Mouse (Mus musculus): Measurements from ENCODE around the gene Gm21969. TPM values are rescaled to one million over a fixed set of nuclear protein-coding genes. Genes with fewer than 3 reads are reported as not detected.

Gene Gm21969
- total RNA-seq, 2 experiments from 2014 or later, result not detected

DNA sequence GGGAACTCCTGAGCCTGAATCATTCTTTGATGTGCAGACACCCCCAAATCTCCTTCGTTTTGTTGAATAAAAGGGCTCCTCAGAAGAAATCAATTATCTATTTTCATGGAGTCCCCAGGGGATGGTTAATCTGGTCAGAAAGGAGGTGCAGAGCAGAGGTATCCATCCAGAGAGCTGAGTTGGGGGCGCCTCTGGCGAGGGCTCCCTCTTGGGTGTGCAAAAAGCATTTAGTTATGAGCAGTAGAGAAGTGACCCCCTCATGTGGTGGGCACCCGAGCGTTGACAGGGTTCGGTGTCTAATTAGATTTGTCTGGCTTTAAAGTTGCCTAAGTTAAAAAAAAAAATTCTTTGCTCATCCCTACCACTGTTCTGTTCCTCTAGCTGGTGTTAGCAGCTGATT is 8.0 kb downstream of the Gm21969 start:
- intact Hi-C loops (cut with DNase I), result no loop called here
- DNase-seq (ENCODE audit: low spot score in 2 of 2), result no peak

DNA sequence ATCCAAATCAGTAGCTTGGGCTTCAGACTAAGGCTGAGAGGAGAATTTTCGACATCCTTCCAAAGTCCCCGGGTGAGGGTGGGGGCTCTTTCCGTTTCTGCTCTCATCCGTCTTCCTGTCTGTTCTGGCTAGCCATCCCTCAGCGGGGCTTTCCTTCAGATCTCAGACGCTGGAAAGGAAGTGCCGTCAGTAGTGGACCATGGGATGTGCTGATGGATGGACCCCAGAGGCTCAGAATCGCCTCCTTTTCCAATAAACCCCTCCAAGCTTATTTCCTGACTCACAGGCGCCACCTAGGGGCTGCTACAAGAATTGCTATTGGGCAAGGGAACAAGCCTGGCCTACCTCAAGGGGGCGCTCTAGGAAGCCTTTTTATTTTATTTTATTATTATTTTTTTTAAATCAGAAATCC is 8.6 kb downstream of the Gm21969 start:
- DNase-seq (ENCODE audit: low spot score in 2 of 2), result peak; percentile 67 to 74
- intact Hi-C loops (cut with DNase I), result no loop called here

DNA sequence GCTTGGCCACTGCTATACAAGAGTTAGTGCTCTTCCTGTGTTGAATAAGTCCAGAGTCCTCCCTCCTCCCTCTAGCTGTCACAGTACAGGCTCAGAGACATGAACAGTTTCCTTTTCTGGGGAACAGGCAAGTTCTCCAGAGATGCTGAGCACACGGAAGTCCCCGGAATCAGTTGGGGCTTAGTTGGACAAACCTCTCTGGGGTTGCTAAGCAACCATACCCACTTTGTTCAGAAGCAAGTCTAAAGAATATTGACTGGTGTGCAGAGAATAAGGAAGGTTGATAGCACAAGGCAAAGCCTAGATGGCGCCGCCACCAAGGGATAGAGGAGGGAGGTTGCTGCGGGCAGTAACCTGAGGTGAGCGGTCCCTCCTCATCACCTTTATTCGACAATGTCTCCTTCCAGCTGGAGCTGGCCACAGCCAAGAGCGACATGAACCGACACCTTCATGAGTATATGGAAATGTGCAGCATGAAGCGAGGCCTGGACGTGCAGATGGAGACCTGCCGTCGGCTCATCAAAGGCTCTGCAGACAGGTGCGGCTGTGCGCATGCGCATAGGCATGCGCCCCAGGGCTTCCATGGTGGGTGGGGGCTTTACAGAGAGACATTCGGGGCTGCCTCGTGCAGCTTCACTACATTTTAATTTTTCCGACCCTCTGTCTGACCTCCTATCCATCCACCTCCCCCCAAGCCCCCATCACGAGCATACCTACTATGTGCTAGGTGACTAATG is 11.7 kb downstream of the Gm21969 start:
- intact Hi-C loops (cut with DNase I), result no loop called here
- no peak for DNase-seq (ENCODE audit: low spot score in 2 of 2)

DNA sequence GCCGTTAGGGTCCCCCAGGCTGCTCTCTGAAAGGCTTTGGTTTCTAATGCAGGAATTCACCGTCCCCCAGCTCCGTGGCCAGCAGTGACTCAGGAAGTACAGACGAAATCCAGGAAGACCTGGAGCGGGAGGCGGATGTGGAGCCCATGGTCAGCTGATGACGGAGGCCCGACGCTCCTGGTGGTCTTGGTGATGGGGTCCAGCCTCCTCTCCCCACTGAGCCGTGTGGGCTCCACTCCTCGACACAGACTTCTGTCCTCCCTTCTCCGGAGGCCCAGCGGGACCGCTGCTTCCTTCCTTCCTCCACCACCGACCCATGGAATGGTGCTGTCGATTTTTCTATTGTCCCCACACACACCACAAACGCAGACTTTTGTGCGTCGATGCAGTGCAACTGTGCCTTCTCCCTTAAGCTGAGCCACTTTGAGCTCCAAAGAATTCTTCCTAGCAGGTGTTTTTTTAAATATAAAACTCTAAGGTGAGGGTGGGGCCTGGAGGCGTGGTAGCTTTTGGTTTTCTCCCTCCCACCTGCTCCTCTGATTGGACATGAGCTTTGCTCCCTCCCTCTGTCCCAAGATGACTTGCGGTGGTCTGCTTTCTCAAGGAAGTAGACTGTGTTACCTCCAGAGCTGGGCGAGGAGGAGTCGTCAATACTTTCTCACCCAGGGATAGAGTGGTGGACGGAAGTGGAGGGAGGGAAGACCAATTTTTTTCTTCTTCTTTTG is 13.5 kb downstream of the Gm21969 start:
- DNase-seq (ENCODE audit: low spot score in 2 of 2), result no peak
- intact Hi-C loops (cut with DNase I), result no loop called here

DNA sequence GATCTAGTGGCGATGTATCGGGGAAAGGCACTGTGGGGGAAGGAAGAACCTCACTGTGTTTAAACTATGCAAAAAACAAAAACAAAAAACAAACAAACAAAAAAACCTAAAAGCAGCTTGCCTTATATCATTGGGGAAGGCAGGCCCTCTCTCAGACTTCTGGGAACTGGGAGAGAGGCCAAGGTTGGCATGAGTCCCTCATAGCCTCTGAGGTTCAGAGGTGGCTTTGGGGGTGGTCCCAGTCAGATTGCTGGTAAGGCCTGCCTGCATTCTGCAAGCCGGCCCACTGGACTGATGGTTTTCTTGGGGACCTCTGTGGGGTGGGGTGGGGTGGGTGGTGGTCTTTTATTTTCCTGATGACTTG is 14.0 kb downstream of the Gm21969 start:
- DNase-seq (ENCODE audit: low spot score in 2 of 2), result no peak
- intact Hi-C loops (cut with DNase I), result no loop called here

DNA sequence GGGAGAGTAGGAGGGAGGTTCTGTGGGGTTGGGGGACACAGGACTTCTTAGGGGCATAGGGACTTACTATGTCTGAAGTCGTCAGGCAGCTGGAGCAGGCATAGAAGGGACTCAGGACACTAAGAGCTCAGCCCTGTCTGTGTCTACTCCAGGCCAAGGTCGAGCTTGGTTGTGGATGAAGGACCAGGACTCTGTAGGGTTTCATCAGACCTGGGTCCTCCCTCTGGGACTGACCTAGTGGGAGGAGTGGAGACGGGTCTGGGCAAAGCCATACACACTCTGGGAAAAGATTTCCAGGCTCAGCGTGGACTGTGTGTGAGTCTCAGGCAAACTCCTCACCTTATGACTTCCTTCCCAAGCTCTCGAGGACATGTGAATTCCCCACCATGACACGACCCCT is 16.8 kb downstream of the Gm21969 start:
- intact Hi-C loops (cut with DNase I), result no loop called here
- DNase-seq (ENCODE audit: low spot score in 2 of 2), result no peak

DNA sequence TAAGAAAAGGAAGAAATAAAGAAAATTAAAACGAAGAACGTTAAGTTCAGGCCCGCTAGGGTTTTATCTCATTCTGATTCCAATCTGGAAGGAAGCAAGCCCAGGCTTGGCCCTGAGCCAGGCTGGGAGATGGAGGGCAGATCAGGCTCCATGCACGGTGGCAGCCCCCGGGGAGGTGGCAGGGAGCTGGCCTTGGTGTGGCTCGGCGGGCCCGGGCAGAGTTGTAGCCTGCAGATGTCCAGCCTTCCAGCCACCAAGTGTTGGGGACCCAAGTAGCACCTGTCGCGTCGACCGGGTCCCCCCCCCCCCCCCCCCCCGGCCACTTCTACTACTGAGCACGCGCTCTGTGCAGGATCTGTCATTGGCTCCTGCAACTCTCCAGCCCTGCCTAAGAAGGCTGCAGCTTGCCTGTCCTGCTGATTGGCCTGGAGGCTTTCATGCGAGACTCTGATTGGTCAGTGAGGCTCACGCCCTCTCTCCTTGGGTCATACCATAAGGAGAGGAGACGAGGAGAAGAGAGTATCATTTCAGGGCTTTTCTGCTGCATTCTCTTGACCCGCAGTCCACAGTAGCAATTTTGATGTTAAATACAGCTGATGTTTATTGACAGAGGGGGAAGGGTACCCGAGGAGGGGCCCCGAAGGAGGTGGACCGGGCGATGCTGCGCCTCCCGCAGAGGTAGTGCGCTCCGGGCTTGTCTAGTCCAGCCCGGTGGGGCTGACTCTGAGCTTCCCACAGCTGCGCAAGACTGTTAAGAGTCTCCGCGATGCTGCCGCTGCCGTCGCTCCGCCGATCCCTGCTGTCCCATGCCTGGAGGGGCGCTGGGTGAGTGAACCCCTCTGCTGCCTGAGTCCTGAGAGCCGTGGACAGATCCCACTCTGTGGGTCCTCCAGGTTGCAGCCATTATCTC is 19.6 kb downstream of the Gm21969 start, which contains the start of gene Aldh4a1:
Gene Aldh4a1 (plus strand): TSS at position 494 of the 910 bp plus-strand sequence.
- DNase-seq (ENCODE audit: low spot score in 2 of 2), result peak; percentile 92 to 98
- intact Hi-C loops (cut with DNase I), result no loop called here

DNA sequence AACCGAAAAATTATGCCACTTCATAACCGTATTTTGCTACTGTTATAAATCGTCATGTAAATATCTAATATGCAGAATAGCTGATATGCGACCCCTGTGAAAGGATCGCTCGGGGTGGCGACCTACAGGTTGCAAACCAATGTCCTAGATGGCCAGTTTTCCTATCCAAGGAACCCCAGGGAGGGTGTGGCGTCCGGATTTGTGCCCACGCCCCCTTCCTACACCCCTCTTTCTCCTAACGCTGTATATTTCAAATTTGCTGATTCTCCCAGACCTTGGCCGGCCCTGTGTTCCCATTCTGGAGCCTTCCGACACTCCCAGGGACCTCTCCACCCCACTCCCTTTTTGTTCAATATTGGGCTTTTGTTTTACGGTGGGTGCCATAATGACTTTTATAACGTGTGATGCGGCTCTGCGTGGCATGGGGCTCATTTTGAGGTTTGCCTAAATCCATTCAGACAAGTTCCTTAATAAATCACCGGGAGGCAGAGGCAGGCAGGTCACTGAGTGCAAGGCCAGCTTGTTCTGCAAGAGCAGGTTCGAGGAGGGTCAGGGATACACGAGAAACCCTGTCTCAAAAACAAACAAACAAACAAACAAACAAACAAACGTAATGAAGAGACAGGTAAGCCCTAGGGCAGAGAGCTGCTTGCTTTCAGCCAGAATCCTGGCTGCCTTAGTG is 20.6 kb downstream of the Gm21969 start:
- no peak for DNase-seq (ENCODE audit: low spot score in 2 of 2)
- intact Hi-C loops (cut with DNase I), result no loop called here

DNA sequence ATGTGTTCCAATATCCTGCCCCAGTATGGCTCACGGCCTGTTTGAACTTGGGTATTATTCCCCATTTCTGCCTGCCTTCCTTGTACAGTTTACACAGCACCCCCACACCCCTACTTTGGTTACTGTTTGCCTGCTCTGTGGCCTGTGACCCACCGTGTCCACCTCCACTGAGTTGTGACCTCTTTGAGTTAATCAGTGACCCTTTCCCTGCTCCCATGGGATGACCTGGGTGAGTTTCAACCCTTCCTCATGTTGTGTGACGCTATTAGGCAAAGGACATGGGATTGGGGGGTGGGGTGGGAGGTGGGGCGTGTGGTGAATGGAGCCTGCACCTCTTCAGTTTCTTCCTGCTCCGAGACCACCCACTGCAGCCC is 21.1 kb downstream of the Gm21969 start:
- intact Hi-C loops (cut with DNase I), result no loop called here
- DNase-seq (ENCODE audit: low spot score in 2 of 2), result no peak

DNA sequence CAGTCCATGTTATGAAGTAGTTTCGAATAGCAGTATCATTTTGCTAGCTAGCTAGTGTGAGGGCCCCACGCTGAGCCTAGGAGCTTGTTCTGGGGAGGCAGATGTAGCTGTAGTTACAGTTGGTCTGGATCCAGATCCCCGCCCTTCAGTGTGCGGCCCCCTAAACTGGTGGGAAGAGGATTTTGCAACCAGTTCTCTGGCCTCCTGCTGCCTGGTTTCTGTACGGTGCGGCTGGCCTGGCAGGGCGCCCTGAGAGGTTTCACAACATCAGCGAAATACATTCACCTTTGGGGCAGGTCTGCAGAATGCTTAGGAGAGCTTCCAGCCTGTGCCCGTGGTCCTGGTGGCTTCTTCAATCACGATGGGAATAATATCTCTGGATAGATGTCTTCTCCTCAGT is 21.7 kb downstream of the Gm21969 start:
- DNase-seq (ENCODE audit: low spot score in 2 of 2), result no peak
- intact Hi-C loops (cut with DNase I), result no loop called here

DNA sequence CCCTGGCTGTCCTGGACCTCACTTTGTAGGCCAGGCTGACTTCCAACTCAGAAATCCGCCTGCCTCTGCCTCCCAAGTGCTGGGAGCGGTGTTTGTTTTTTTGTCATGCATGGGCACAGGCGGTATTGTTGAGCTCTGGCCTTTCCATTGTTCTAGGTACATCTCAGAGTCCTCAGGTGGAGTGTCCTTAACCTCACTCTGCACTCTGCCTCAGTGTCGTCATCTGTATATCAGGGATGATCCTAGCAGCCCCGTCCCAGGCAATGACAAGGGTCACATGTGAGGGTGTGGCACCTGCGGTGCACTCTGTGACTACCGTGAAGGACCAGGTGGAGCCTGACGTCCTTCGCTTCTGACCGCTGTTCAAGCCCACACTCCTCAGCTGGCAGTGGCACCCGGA is 24.4 kb downstream of the Gm21969 start:
- intact Hi-C loops (cut with DNase I), result no loop called here
- no peak for DNase-seq (ENCODE audit: low spot score in 2 of 2)

DNA sequence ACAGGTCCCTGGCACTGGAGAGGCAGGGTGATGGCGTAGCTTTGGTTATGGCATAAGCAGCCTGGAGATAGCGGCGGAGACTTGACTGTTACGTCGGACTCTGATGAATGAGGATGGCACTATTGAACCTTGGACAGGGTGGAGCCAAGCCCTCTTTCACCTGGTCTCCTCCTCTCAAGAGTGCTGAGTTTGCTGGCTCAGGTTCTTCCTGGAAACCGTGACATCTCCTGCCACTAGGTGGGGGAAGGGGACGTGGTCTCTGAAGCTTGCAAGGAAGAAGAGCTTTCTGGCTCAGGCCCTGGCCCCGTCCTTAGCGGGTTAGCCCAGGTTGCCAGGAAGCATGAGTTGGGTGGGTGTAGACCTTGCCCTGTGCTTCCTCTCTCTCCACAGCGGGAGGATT is 27.2 kb downstream of the Gm21969 start:
- no peak for DNase-seq (ENCODE audit: low spot score in 2 of 2)
- intact Hi-C loops (cut with DNase I), result no loop called here

DNA sequence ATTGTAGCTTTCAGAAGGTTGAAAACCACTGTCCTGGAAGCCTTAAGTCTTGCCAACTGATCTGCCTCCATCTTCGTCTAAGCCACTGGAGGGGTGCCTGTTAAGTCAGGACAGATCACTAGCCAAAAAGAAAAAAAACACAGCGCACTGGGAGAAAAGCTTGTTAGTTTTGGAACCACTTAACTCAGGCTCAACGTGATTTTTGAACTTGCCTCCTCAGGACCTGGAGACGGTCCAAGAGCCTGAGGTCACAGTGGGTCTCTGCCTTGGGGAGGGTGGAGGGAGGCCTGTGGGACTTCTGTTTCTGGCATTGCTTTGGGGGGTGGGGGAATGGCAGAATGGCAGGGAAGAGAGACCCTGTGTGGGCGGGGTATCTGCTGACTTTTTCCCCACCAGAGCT is 28.2 kb downstream of the Gm21969 start:
- intact Hi-C loops (cut with DNase I), result no loop called here
- DNase-seq (ENCODE audit: low spot score in 2 of 2), result no peak

DNA sequence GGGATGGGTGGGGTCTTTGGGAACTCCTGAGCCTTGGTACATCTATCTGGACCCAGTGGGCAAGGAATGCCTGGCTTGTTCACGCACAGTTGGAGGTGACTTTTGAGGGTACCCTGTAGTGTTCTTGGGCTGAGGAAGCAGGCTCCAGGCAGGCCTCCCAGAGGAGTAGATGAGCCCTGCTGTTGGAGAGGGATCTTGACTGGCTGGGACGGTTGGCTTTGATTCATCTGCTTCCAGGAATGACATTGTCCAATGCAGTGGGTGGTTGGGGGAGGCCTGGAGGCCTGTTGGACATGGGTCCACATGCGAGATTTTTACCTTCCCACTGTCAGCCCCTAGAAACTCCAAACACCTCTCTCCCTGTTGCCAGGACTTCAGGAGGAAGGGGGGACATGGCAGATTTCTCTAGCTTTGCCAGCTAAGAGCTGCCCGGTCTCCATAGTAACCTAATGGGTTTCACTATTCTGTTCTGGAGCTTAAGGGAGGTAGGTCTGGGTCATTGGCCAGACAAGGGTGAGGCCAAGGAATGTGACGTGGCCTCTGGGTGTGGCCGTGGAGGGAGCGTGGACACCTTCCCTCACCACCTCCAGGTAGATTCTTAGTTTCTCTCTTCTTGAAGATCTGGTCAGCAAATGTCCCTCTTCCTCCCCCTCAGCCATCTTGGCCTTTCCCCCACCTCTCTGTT is 28.7 kb downstream of the Gm21969 start:
- intact Hi-C loops (cut with DNase I), result no loop called here

DNA sequence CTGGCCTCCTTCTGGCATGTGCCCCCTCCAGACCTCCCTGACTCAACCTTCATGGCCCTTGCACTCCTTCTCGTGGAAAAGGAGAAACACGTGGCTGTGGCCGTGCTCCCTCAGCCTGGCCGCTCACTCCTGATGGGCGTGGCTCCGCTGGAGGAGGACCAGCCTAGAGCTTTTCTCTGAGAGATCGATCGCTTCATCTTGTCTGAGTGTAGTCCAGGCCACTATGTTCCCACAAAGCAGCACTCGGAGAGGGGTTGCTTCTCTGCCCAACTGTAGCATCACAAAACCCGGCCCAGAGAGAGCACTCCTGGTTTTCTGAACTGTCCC is 29.2 kb downstream of the Gm21969 start:
- no peak for DNase-seq (ENCODE audit: low spot score in 2 of 2)
- intact Hi-C loops (cut with DNase I), result no loop called here

More for the DNA sequence above, 28.7 kb downstream of the Gm21969 start:
- no peak for DNase-seq (ENCODE audit: low spot score in 2 of 2)

DNA sequence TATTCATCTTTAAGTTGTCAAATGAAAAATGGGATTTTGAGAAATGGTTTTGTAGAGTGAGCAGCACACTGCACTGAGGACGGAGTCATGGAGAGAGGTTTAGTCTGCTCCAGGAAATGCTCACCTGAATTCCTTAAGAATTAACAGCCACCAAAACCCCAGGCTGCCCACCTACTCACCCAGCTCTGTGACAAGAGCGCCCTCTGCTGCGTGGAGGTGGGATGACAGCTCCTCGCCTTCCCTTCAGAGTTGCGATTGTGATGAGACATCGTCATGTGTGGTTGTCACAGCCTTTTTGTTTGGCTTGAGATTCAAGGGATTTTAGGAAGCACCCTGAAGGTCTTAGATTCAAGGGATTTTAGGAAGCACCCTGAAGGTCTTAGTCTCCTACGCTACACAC is 33.4 kb downstream of the Gm21969 start:
- intact Hi-C loops (cut with DNase I), result loop anchor here (2.0 kb wide), 1 partner anchor 166 kb away; no protein-coding TSS in a partner anchor
- peak; percentile 68 to 69 for DNase-seq (ENCODE audit: low spot score in 2 of 2)

DNA sequence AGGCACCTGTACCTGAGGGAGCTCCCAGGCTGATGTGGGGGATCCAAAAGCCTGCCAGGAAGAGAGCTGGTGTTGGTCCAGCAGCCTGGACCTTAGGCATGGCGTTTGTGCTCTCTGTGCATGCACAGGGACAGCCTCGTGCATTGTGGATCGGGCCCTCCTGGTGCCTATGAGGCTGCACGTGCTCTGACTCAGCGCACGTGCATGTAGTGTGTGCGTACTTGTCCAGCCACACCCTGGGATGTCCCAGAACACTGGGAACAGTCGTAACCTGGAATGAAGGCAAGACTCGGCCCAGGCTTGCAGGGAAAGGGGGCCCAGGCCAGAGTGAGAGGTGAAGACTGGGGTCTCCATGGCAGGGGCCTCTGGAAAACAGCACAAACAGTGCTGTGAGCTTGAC is 34.9 kb downstream of the Gm21969 start:
- intact Hi-C loops (cut with DNase I), result loop anchor here (2.0 kb wide), 1 partner anchor 167 kb away; no protein-coding TSS in a partner anchor
- DNase-seq (ENCODE audit: low spot score in 2 of 2), result no peak

DNA sequence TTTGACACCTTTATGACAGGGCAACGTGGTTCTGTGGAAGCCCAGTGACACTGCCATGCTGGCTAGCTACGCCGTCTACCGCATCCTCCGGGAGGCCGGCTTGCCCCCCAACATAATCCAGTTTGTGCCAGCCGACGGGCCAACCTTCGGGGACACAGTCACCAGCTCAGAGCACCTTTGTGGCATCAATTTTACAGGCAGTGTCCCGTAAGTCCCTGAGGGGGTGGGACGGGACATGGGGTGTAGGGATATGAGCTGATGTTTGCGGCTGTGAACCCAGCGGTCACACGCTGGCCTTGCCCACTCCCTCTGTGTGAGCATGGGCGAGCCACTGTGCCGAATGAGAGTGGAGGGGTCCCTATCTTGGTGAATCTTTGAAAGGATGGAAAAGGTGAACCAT is 35.4 kb downstream of the Gm21969 start:
- no peak for DNase-seq (ENCODE audit: low spot score in 2 of 2)
- intact Hi-C loops (cut with DNase I), result no loop called here

DNA sequence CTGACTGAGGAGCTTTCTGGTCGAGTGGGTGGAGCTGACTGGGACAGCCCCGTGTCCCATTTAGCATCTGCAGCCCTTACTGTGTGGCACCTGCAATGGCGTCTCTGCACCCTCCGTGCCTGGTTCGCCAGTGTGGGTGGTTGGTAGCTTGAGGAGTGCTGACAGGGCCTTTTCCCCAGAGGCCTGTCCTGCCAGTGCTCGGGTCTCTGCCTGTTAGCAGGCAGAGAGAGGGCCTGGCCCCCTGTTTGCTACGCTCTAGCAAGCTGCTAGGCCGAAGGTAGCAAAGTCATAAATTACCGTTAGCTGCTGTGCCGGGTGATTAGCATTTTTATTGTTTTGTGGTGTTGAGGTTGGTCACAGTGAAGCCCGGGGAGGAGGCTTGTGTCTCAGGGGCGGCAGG is 36.8 kb downstream of the Gm21969 start:
- no peak for DNase-seq (ENCODE audit: low spot score in 2 of 2)
- intact Hi-C loops (cut with DNase I), result no loop called here

Measured in left cerebral cortex, postnatal 25 days (tissue).